Mouse (Mus musculus) CH12.LX (cell line): ENCODE data around the gene 2310007B03Rik.
A peak's percentile ranks its signal among the peaks of the same experiment; 100 is the strongest.

Experiments used
- CTCF ChIP-seq, 2 experiments: IDR thresholded peaks in 1 of 2; conservative IDR thresholded peaks in 1 of 2; 2 replicates each; pipeline ENCODE4 v1.5.1; 2011 to 2012; ENCODE audit warnings: low read depth in 2 of 2, low read length in 2 of 2, improper control_type of control experiment in 1 of 2, inconsistent platforms in 1 of 2, mild to moderate bottlenecking in 1 of 2, moderate library complexity in 1 of 2
- EP300 ChIP-seq: IDR thresholded peaks from 2 replicates; pipeline ENCODE4 v1.6.1; 2011; ENCODE audit warnings: low read length, improper control_type of control experiment
- JUN ChIP-seq: IDR thresholded peaks from 2 replicates; pipeline ENCODE4 v1.6.1; 2011; ENCODE audit warnings: low read depth, mild to moderate bottlenecking, low read length, improper control_type of control experiment, moderate library complexity; ENCODE audit not compliant: insufficient read depth
- KAT2A ChIP-seq: IDR thresholded peaks from 2 replicates; pipeline ENCODE4 v1.6.1; 2012; ENCODE audit warnings: low read length, improper control_type of control experiment, inconsistent platforms; ENCODE audit not compliant: insufficient replicate concordance
- MXI1 ChIP-seq: IDR thresholded peaks from 2 replicates; pipeline ENCODE4 v1.6.1; 2011; ENCODE audit warnings: mild to moderate bottlenecking, low read depth, low read length, improper control_type of control experiment
- POLR2A ChIP-seq: IDR thresholded peaks from 2 replicates; pipeline ENCODE4 v1.6.1; 2011; ENCODE audit warnings: low read depth, mild to moderate bottlenecking, improper control_type of control experiment, low read length
- RAD21 ChIP-seq: IDR thresholded peaks from 2 replicates; pipeline ENCODE4 v1.6.1; 2011; ENCODE audit warnings: low read depth, mild to moderate bottlenecking, low read length, improper control_type of control experiment, moderate library complexity
- SIN3A ChIP-seq: IDR thresholded peaks from 2 replicates; pipeline ENCODE4 v1.6.1; 2012; ENCODE audit warnings: low read length, improper control_type of control experiment, inconsistent platforms
- TCF12 ChIP-seq: IDR thresholded peaks from 2 replicates; pipeline ENCODE4 v1.6.1; 2014; ENCODE audit warnings: low read depth, mild to moderate bottlenecking, inconsistent platforms, low read length, improper control_type of control experiment
- USF1 ChIP-seq: IDR thresholded peaks from 2 replicates; pipeline ENCODE4 v1.6.1; 2014; ENCODE audit warnings: low read depth, mild to moderate bottlenecking, inconsistent platforms, low read length, improper control_type of control experiment
- ZC3H11A ChIP-seq: IDR thresholded peaks from 2 replicates; pipeline ENCODE4 v1.6.1; 2012; ENCODE audit warnings: low read depth, mild to moderate bottlenecking, inconsistent platforms, low read length, improper control_type of control experiment
- ZNF384 ChIP-seq: IDR thresholded peaks from 2 replicates; pipeline ENCODE4 v1.6.1; 2012; ENCODE audit warnings: low read depth, low read length, improper control_type of control experiment, inconsistent platforms

GRCm38 (mm10) chr1:93114713-93115463, 45.9 kb downstream of the 2310007B03Rik start:
- TF ChIP-seq SIN3A (no peak), CTCF (conservative IDR thresholded peaks at IDR 0.05 in 1 of 2, IDR thresholded peaks at IDR 0.05 in 1 of 2; ENCODE audit: low read depth in 2 of 2, low read length in 2 of 2) (no peak), POLR2A (no peak), ZNF384 (no peak), KAT2A (no peak), JUN (no peak), ZC3H11A (no peak), EP300 (no peak), RAD21 (no peak), MXI1 (peak; percentile 94), USF1 (no peak), TCF12 (no peak)
